ENCODE assay signal across 11 mouse cellular contexts in genomic region chr3:122206279-122207070, GRCm38 (mm10). TPM values are rescaled to one million over a fixed set of nuclear protein-coding genes. Genes with fewer than 3 reads are reported as not detected.
A peak's percentile ranks its signal among the peaks of the same experiment; 100 is the strongest.
DNase-seq lines count a peak whose midpoint lies in the region; ATAC-seq lines count a peak whose summit lies in the region.
"Had no signal": no experiment of that assay in that cellular context is flagged by ENCODE, and none has a peak within 500 bp of the region (broad histone marks: within the 10 kb centered on the region; RNA-seq: fewer than 3 reads in every experiment).

No protein-coding gene starts in this region.

- no peaks in the 10 kb centered on the region for H3K9me3 ChIP-seq in forebrain, embryonic 14.5 days (replicated peaks; ENCODE audit: control insufficient read depth, low read length)
- H3K9me3 ChIP-seq in forebrain, embryonic 13.5 days (replicated peaks): no peaks in the 10 kb centered on the region
- no peaks in the 10 kb centered on the region for H3K9me3 ChIP-seq in heart, embryonic 10.5 days
- H3K9me3 ChIP-seq: megakaryocyte, embryonic 14.5 days; stomach, embryonic 15.5 days had no signal

- ATAC-seq in forebrain, embryonic 14.5 days: no peak
- ATAC-seq in forebrain, embryonic 13.5 days: no peak
- 0 out of 2 replicates have a peak, but pooled peaks have one; percentile 19 for ATAC-seq in erythroid progenitor cell, adult 5-6 weeks (replicated peaks; ENCODE audit: low FRiP score, poor library complexity, severe bottlenecking)

- no peak overlapping the region for H3K9ac ChIP-seq in forebrain, embryonic 14.5 days (ENCODE audit: low read length)
- no peak overlapping the region for H3K9ac ChIP-seq in forebrain, embryonic 13.5 days
- H3K9ac ChIP-seq: stomach, embryonic 15.5 days had no signal

- no peak overlapping the region for H3K27ac ChIP-seq in forebrain, embryonic 14.5 days (ENCODE audit: low read depth, low read length)
- no peak overlapping the region for H3K27ac ChIP-seq in forebrain, embryonic 13.5 days
- H3K27ac ChIP-seq in heart, embryonic 10.5 days: no peak overlapping the region
- H3K27ac ChIP-seq: stomach, embryonic 15.5 days had no signal

- DNase-seq in forebrain, embryonic 14.5 days (ENCODE audit: low spot score): peak; percentile 33
- DNase-seq in adrenal gland, postnatal 25 days: peak; percentile 44
- DNase-seq in kidney, postnatal 36 days: peak; percentile 80 to 87
- DNase-seq in right cerebral cortex, postnatal 25 days: no peak
- DNase-seq in heart, embryonic 10.5 days (ENCODE audit: low spot score): no peak
- no peak for DNase-seq in ovary, postnatal 36 days (ENCODE audit: low spot score)
- DNase-seq: B cell, adult 2 months had no signal

- no peak overlapping the region for H3K4me3 ChIP-seq in forebrain, embryonic 14.5 days (ENCODE audit: low read depth, low read length)
- H3K4me3 ChIP-seq in forebrain, embryonic 13.5 days: no peak overlapping the region
- H3K4me3 ChIP-seq in heart, embryonic 10.5 days: no peak overlapping the region
- H3K4me3 ChIP-seq: megakaryocyte, embryonic 14.5 days; stomach, embryonic 15.5 days had no signal

- no peaks in the 10 kb centered on the region for H3K36me3 ChIP-seq in forebrain, embryonic 14.5 days (ENCODE audit: control insufficient read depth, insufficient read depth, low read length)
- no peaks in the 10 kb centered on the region for H3K36me3 ChIP-seq in forebrain, embryonic 13.5 days (ENCODE audit: poor library complexity, severe bottlenecking)
- H3K36me3 ChIP-seq in heart, embryonic 10.5 days: no peaks in the 10 kb centered on the region
- H3K36me3 ChIP-seq: stomach, embryonic 15.5 days had no signal

- no peak overlapping the region for H3K4me2 ChIP-seq in forebrain, embryonic 14.5 days (ENCODE audit: low read length)
- no peak overlapping the region for H3K4me2 ChIP-seq in forebrain, embryonic 13.5 days
- H3K4me2 ChIP-seq: stomach, embryonic 15.5 days had no signal

- no peaks in the 10 kb centered on the region for H3K4me1 ChIP-seq in forebrain, embryonic 14.5 days (ENCODE audit: control insufficient read depth, insufficient read depth, low read length)
- H3K4me1 ChIP-seq in forebrain, embryonic 13.5 days: peaks cover 6% of the 10 kb centered on the region; the same call in 1 of the 2 replicates
- H3K4me1 ChIP-seq in heart, embryonic 10.5 days: peaks cover 17% of the 10 kb centered on the region

- 46% methylated on average over 8 of the region's 8 CpGs for WGBS in forebrain, embryonic 14.5 days
- WGBS in forebrain, embryonic 13.5 days: 46% methylated on average over 8 of the region's 8 CpGs
- 76% methylated on average over 8 of the region's 8 CpGs for WGBS in heart, embryonic 10.5 days

- no peaks in the 10 kb centered on the region for H3K27me3 ChIP-seq in forebrain, embryonic 14.5 days (replicated peaks; ENCODE audit: control insufficient read depth, insufficient read depth, low read length)
- H3K27me3 ChIP-seq in forebrain, embryonic 13.5 days: no peaks in the 10 kb centered on the region
- H3K27me3 ChIP-seq in heart, embryonic 10.5 days (ENCODE audit: insufficient read depth, poor library complexity, severe bottlenecking): no peaks in the 10 kb centered on the region
- H3K27me3 ChIP-seq: megakaryocyte, embryonic 14.5 days; stomach, embryonic 15.5 days had no signal

RNA-seq across cellular contexts. Expression of gene Gclm, which starts 38.9 kb away (rescaled TPM):
- 34.7 and 36.7 TPM in 2 replicates for polyA plus RNA-seq in forebrain, embryonic 14.5 days (2014; fragmentation: Nextera tagmentation; extraction: Ambion mirVana)
- 48.0 and 51.2 TPM in 2 replicates for polyA plus RNA-seq in forebrain, embryonic 13.5 days (2015; fragmentation: Nextera tagmentation; extraction: Ambion mirVana)
- 69.9 and 101 TPM in 2 replicates for total RNA-seq in adrenal gland, postnatal 25 days (2021)
- 337 and 399 TPM in 2 replicates for total RNA-seq in erythroid progenitor cell, adult 5-6 weeks (2015; ENCODE audit: low replicate concordance)
- 336 and 379 TPM in 2 replicates for total RNA-seq in erythroid progenitor cell, adult 5-6 weeks (2017; ENCODE audit: low replicate concordance)
- 76.0 and 81.2 TPM in 2 replicates for polyA plus RNA-seq in heart, embryonic 10.5 days (2016; fragmentation: Nextera tagmentation; extraction: Ambion mirVana)

Comparison
In these comparisons a context has a peak if more than half of its experiments do, and no peak if none do; other contexts are left out.
1. DNase-seq: peak in forebrain, embryonic 14.5 days (single experiment), adrenal gland, postnatal 25 days (single experiment) and kidney, postnatal 36 days (2 of 2); none in right cerebral cortex, postnatal 25 days (single experiment), heart, embryonic 10.5 days (single experiment) and ovary, postnatal 36 days (single experiment).